Mouse (Mus musculus): Measurements from ENCODE around the gene Pnmt. TPM values are rescaled to one million over a fixed set of nuclear protein-coding genes. Genes with fewer than 3 reads are reported as not detected.
"Not testable (repeated sequence)": the region's sequence is repeated elsewhere in the genome, so short reads cannot be mapped to it uniquely, and the experiment has no call there.

Gene Pnmt
- polyA plus RNA-seq, 1 experiment, result not detected

- Histone ChIP-seq H3K4me3 (ENCODE audit: insufficient read depth, low read depth, low read length) (no peak overlapping the region), H3K36me3 (ENCODE audit: control insufficient read depth, insufficient read depth, low read length) (no peaks in the 10 kb centered on the region; the same call in 1 of the 2 replicates), H3K27ac (ENCODE audit: insufficient read depth, low read depth, low read length) (no peak overlapping the region), H3K4me1 (ENCODE audit: control insufficient read depth, insufficient read depth, low read length) (0 out of 2 replicates have a peak, but pooled peaks cover 5% of the 10 kb centered on the region), H3K27me3 (replicated peaks; ENCODE audit: control insufficient read depth, insufficient read depth, low read length) (no peaks in the 10 kb centered on the region)
- 79% methylated on average over 5 of the region's 5 CpGs for WGBS
- TF ChIP-seq CTCF (conservative IDR thresholded peaks at IDR 0.05; ENCODE audit: insufficient read depth, insufficient read length, low read depth, low read length), result no peak
- no peak for TF ChIP-seq POLR2A (IDR thresholded peaks at IDR 0.05; ENCODE audit: low read depth, low read length)
- DNase-seq, result no peak
Observed at GRCm38 (mm10) chr11:98376756-98377155, 9.5 kb upstream of the Pnmt start.

- no peaks in the 10 kb centered on the region; the same call in 1 of the 2 replicates for H3K36me3 ChIP-seq (ENCODE audit: control insufficient read depth, insufficient read depth, low read length)
- no peak overlapping the region for H3K4me3 ChIP-seq (ENCODE audit: insufficient read depth, low read depth, low read length)
- H3K27ac ChIP-seq (ENCODE audit: insufficient read depth, low read depth, low read length), result no peak overlapping the region
- TF ChIP-seq CTCF (conservative IDR thresholded peaks at IDR 0.05; ENCODE audit: insufficient read depth, insufficient read length, low read depth, low read length) (no peak), POLR2A (IDR thresholded peaks at IDR 0.05; ENCODE audit: low read depth, low read length) (no peak)
- WGBS, result 71% methylated on average over 11 of the region's 11 CpGs
- H3K27me3 ChIP-seq (replicated peaks; ENCODE audit: control insufficient read depth, insufficient read depth, low read length), result no peaks in the 10 kb centered on the region
- no peak for DNase-seq
- 0 out of 2 replicates have a peak, but pooled peaks cover 5% of the 10 kb centered on the region for H3K4me1 ChIP-seq (ENCODE audit: control insufficient read depth, insufficient read depth, low read length)
Observed at GRCm38 (mm10) chr11:98377787-98378186, 8.5 kb upstream of the Pnmt start.

GRCm38 (mm10) chr11:98379379-98379778 is 6.9 kb upstream of the Pnmt start:
- 0 out of 2 replicates have a peak, but pooled peaks cover 5% of the 10 kb centered on the region for H3K4me1 ChIP-seq (ENCODE audit: control insufficient read depth, insufficient read depth, low read length)
- H3K4me3 ChIP-seq (ENCODE audit: insufficient read depth, low read depth, low read length), result no peak overlapping the region
- no peaks in the 10 kb centered on the region for H3K27me3 ChIP-seq (replicated peaks; ENCODE audit: control insufficient read depth, insufficient read depth, low read length)
- no peak for TF ChIP-seq POLR2A (IDR thresholded peaks at IDR 0.05; ENCODE audit: low read depth, low read length)
- TF ChIP-seq CTCF (conservative IDR thresholded peaks at IDR 0.05; ENCODE audit: insufficient read depth, insufficient read length, low read depth, low read length), result no peak
- no peak overlapping the region for H3K27ac ChIP-seq (ENCODE audit: insufficient read depth, low read depth, low read length)
- 79% methylated on average over 7 of the region's 7 CpGs for WGBS
- no peaks in the 10 kb centered on the region; the same call in 1 of the 2 replicates for H3K36me3 ChIP-seq (ENCODE audit: control insufficient read depth, insufficient read depth, low read length)
- no peak for DNase-seq

DNA sequence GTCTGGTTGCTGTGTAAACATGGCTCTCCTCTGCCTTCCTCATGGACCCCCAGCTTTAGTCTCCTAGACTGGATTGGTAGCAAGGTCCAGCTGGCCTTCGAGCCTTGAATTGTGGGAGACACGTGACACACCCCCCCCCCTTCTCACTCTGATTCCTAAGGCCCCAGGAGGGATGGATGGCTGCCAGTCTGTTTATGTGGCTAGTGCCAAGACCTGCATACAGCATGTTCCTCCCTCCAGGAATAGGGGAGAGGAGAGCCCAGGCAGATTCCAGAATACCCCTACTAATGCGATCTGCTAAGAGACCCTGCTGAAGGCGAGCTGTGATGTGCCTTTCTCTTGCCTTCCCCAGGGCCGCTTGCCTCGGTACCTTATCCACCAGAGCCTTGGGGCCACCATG is 6.1 kb upstream of the Pnmt start:
- peak; percentile 68 for DNase-seq
- no peaks in the 10 kb centered on the region; the same call in 1 of the 2 replicates for H3K36me3 ChIP-seq (ENCODE audit: control insufficient read depth, insufficient read depth, low read length)

DNA sequence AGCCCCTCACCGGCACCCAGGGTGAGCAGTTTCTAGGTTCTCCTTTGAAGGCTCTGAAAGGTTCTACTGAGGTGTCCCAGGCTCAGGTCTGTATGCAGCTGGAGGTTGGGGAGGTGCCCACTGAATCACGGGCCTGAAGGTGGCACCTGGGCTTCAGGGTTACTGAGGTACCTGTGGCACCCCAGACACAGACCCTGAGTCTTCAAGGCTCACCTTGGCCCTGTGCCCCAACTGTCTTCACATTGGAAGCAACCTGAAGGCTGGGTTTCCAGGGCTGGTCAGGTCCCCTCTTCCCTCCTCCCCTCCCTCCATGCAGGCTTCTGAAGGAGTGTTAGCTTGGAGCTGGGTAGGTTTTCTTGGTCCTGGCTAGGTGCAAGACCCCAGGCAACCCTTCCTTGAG is 4.6 kb upstream of the Pnmt start:
- Histone ChIP-seq H3K27ac (ENCODE audit: insufficient read depth, low read depth, low read length) (no peak overlapping the region), H3K4me3 (ENCODE audit: insufficient read depth, low read depth, low read length) (no peak overlapping the region), H3K36me3 (ENCODE audit: control insufficient read depth, insufficient read depth, low read length) (no peaks in the 10 kb centered on the region), H3K4me1 (ENCODE audit: control insufficient read depth, insufficient read depth, low read length) (0 out of 2 replicates have a peak, but pooled peaks cover 5% of the 10 kb centered on the region), H3K27me3 (replicated peaks; ENCODE audit: control insufficient read depth, insufficient read depth, low read length) (no peaks in the 10 kb centered on the region)
- 94% methylated on average over 2 of the region's 2 CpGs for WGBS
- DNase-seq, result no peak
- no peak for TF ChIP-seq CTCF (conservative IDR thresholded peaks at IDR 0.05; ENCODE audit: insufficient read depth, insufficient read length, low read depth, low read length)
- TF ChIP-seq POLR2A (IDR thresholded peaks at IDR 0.05; ENCODE audit: low read depth, low read length), result no peak

More for the DNA sequence above, 6.1 kb upstream of the Pnmt start:
- Histone ChIP-seq H3K4me3 (ENCODE audit: insufficient read depth, low read depth, low read length) (no peak overlapping the region), H3K27me3 (replicated peaks; ENCODE audit: control insufficient read depth, insufficient read depth, low read length) (no peaks in the 10 kb centered on the region), H3K4me1 (ENCODE audit: control insufficient read depth, insufficient read depth, low read length) (0 out of 2 replicates have a peak, but pooled peaks cover 5% of the 10 kb centered on the region), H3K27ac (ENCODE audit: insufficient read depth, low read depth, low read length) (peak overlapping the region; percentile 17)
- TF ChIP-seq POLR2A (IDR thresholded peaks at IDR 0.05; ENCODE audit: low read depth, low read length) (no peak), CTCF (conservative IDR thresholded peaks at IDR 0.05; ENCODE audit: insufficient read depth, insufficient read length, low read depth, low read length) (no peak)
- 63% methylated on average over 6 of the region's 6 CpGs for WGBS

DNA sequence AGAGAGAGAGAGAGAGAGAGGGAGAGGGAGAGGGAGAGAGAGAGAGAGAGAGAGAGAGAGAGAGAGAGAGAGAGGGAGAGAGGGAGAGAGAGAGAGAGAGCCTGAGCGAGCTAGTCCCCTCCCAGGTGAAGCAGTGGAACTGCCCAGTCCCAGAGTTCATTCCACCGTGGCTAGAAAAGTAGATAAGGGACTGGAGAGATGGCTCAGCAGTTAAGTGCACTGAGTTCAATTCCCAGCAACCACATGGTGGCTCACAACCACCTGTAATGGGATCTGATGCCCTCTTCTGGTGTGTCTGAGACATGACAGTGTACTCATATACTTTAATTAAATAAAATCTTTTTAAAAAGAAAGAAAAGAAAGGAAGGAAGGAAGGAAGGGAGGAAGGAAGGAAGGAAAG is 3.8 kb upstream of the Pnmt start:
- WGBS, result 46% methylated on average over 2 of the region's 2 CpGs
- not testable (repeated sequence) for H3K27ac ChIP-seq (ENCODE audit: insufficient read depth, low read depth, low read length); H3K27me3 ChIP-seq (replicated peaks; ENCODE audit: control insufficient read depth, insufficient read depth, low read length); DNase-seq; H3K4me3 ChIP-seq (ENCODE audit: insufficient read depth, low read depth, low read length); H3K4me1 ChIP-seq (ENCODE audit: control insufficient read depth, insufficient read depth, low read length); H3K36me3 ChIP-seq (ENCODE audit: control insufficient read depth, insufficient read depth, low read length)

DNA sequence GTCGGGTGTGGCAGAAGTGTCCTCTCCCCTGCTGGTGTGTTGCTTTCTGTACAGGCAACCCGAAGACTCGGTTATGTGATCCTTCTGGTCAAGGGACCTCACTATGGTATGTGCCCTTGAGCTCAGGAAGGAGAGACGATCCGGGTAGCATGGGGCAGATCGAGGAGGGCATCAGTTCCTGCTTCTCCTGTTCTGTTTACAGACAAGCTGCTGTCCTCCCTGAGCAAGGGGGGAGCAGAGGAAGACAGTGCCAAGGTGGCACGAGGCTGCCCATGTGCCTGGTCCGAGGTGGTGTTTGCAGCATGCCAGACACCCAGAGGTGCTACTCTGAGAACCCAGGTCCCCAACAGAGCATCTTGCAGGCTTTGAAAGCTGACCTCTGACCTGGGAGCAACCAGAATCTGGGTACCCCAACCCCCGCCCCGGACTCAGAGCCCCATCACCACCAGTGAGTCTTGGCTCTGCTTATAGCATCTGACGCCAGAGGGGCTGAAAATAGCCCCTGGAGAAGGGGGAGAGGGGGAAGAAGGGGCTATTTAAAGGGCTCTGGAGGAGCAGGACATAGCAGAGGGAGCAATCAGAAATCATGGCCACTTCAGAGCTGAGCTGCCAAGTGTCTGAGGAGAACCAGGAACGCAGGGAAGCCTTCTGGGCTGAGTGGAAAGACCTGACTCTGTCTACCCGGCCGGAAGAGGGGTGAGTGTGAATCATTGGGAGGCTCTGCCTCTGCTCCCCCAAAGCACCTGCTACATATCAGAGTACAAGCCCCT is 2.8 kb upstream of the Pnmt start, which contains the start of gene Tcap:
TSS of gene Tcap (plus strand) at position 551 of the 770 bp plus-strand sequence.
- H3K27ac ChIP-seq (ENCODE audit: insufficient read depth, low read depth, low read length), result no peak within 1 kb of the TSS
- 53% methylated on average over 14 of the region's 14 CpGs for WGBS
- no peak within 1 kb of the TSS for H3K4me3 ChIP-seq (ENCODE audit: insufficient read depth, low read depth, low read length)
- no peaks in the 10 kb centered on the region for H3K27me3 ChIP-seq (replicated peaks; ENCODE audit: control insufficient read depth, insufficient read depth, low read length)
- 0 out of 2 replicates have a peak, but pooled peaks cover 5% of the 10 kb centered on the region for H3K4me1 ChIP-seq (ENCODE audit: control insufficient read depth, insufficient read depth, low read length)
- no peaks in the 10 kb centered on the region for H3K36me3 ChIP-seq (ENCODE audit: control insufficient read depth, insufficient read depth, low read length)
- no peak for DNase-seq
- TF ChIP-seq POLR2A (IDR thresholded peaks at IDR 0.05; ENCODE audit: low read depth, low read length) (no peak), CTCF (conservative IDR thresholded peaks at IDR 0.05; ENCODE audit: insufficient read depth, insufficient read length, low read depth, low read length) (no peak)
